Mouse (Mus musculus): ENCODE data around the gene Dap. TPM values are rescaled to one million over a fixed set of nuclear protein-coding genes. Genes with fewer than 3 reads are reported as not detected.
A peak's percentile ranks its signal among the peaks of the same experiment; 100 is the strongest.

The Dap gene
- polyA plus RNA-seq, 1 experiment from 2014 or later, result 63.4 TPM

DNA sequence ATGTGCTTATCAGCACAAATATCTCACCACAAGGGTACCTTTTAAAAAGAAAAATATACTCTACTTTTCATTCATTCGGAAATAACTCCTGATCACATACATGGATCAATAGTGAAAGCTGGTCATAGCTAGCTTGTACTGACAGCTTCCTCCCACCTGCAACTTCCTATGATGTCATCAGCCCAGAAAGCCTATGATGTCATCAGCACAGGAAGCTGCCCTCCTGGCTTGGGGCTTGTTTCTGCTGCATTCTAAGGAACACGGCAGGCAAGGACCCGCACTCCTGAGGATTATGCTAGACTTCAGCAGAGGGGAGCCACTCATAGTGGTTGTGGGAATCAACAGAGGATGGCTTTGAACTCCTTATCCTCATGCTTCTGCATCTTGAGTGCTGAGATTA, 80.2 kb downstream of the Dap start:
- no peak for ATAC-seq (ENCODE audit: insufficient number of reproducible peaks, insufficient read depth, low FRiP score, low read depth)
- WGBS, result 56% methylated on average over 3 of the region's 3 CpGs
- Histone ChIP-seq H3K4me2 (ENCODE audit: low read length) (no peak overlapping the region), H3K4me1 (ENCODE audit: control insufficient read depth in 2 of 2, insufficient read depth in 2 of 2, low read length in 2 of 2) (peaks cover 20 to 24% of the 10 kb centered on the region in 2 experiments), H3K36me3 (ENCODE audit: control insufficient read depth, insufficient read depth, low read length) (no peaks in the 10 kb centered on the region), H3K27me3 (ENCODE audit: control insufficient read depth, insufficient read depth, low read length) (no peaks in the 10 kb centered on the region), H3K27ac (replicated peaks in 1 of 2; ENCODE audit: control insufficient read depth in 1 of 2, insufficient read depth in 1 of 2, low read depth in 2 of 2, low read length in 2 of 2) (no peak overlapping the region), H3K9ac (ENCODE audit: low read length) (no peak overlapping the region), H3K9me3 (ENCODE audit: control insufficient read depth, low read length) (no peaks in the 10 kb centered on the region), H3K4me3 (ENCODE audit: control insufficient read depth in 1 of 2, insufficient read depth in 1 of 2, low read depth in 1 of 2, low read length in 2 of 2) (no peak overlapping the region)

DNA sequence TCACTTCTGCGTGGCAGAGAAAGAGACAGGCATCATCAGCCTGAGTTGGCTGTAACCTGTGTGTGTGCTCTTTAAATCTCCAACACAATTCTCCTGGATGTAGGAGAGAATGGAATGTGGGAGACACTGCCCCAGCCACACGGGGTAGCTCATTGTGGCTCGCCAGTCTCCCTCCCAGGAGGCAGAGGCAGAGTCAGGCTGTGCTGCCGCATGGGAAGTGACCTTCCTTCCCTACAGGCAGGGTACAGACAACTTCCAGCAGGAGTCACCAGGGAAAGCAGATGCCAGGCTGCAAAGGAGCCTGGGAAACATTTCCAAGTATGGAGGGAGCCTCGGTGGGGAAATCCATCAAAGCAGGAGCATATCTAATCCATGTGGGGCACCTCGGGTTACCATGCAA, 81.1 kb downstream of the Dap start:
- H3K4me3 ChIP-seq (ENCODE audit: control insufficient read depth in 1 of 2, insufficient read depth in 1 of 2, low read depth in 1 of 2, low read length in 2 of 2), result no peak overlapping the region
- no peaks in the 10 kb centered on the region for H3K36me3 ChIP-seq (ENCODE audit: control insufficient read depth, insufficient read depth, low read length)
- 34% methylated on average over 6 of the region's 6 CpGs for WGBS
- H3K4me2 ChIP-seq (ENCODE audit: low read length), result no peak overlapping the region
- peaks cover 18 to 24% of the 10 kb centered on the region in 2 experiments for H3K4me1 ChIP-seq (ENCODE audit: control insufficient read depth in 2 of 2, insufficient read depth in 2 of 2, low read length in 2 of 2)
- H3K9ac ChIP-seq (ENCODE audit: low read length), result peak overlapping the region; percentile 30; the same call in 1 of the 2 replicates
- H3K9me3 ChIP-seq (ENCODE audit: control insufficient read depth, low read length), result no peaks in the 10 kb centered on the region
- no peaks in the 10 kb centered on the region for H3K27me3 ChIP-seq (ENCODE audit: control insufficient read depth, insufficient read depth, low read length)
- peak overlapping the region in 1 of 2 experiments; percentile 23; a peak in 1 of 4 replicates for H3K27ac ChIP-seq (replicated peaks in 1 of 2; ENCODE audit: control insufficient read depth in 1 of 2, insufficient read depth in 1 of 2, low read depth in 2 of 2, low read length in 2 of 2)
- no peak for ATAC-seq (ENCODE audit: insufficient number of reproducible peaks, insufficient read depth, low FRiP score, low read depth)

DNA sequence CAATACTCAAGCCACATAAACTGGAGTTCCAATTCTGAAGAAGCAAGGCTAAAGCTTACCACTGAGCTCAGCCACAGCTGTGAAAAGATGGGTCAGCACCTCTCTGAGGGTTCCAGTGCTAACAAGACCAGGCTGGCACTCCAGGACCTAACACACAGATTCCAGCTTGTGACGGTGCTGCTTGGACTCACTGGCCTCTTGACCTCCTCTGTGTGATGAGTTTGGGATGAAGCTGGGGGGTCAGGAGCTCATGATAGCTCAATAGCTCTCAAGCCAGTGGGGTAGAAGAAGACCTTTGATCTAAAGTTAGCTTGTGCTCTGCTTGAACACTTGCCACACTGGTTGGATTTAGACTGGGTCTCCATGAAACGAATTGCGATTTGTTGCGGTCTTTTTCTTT, 82.6 kb downstream of the Dap start:
- Histone ChIP-seq H3K4me1 (ENCODE audit: control insufficient read depth in 2 of 2, insufficient read depth in 2 of 2, low read length in 2 of 2) (peaks cover 15 to 19% of the 10 kb centered on the region in 2 experiments), H3K9me3 (ENCODE audit: control insufficient read depth, low read length) (no peaks in the 10 kb centered on the region), H3K4me3 (ENCODE audit: control insufficient read depth in 1 of 2, insufficient read depth in 1 of 2, low read depth in 1 of 2, low read length in 2 of 2) (no peak overlapping the region), H3K27ac (replicated peaks in 1 of 2; ENCODE audit: control insufficient read depth in 1 of 2, insufficient read depth in 1 of 2, low read depth in 2 of 2, low read length in 2 of 2) (no peak overlapping the region), H3K36me3 (ENCODE audit: control insufficient read depth, insufficient read depth, low read length) (no peaks in the 10 kb centered on the region), H3K4me2 (ENCODE audit: low read length) (no peak overlapping the region), H3K9ac (ENCODE audit: low read length) (no peak overlapping the region), H3K27me3 (ENCODE audit: control insufficient read depth, insufficient read depth, low read length) (no peaks in the 10 kb centered on the region)
- no peak for ATAC-seq (ENCODE audit: insufficient number of reproducible peaks, insufficient read depth, low FRiP score, low read depth)
- 84% methylated on average over 4 of the region's 4 CpGs for WGBS

DNA sequence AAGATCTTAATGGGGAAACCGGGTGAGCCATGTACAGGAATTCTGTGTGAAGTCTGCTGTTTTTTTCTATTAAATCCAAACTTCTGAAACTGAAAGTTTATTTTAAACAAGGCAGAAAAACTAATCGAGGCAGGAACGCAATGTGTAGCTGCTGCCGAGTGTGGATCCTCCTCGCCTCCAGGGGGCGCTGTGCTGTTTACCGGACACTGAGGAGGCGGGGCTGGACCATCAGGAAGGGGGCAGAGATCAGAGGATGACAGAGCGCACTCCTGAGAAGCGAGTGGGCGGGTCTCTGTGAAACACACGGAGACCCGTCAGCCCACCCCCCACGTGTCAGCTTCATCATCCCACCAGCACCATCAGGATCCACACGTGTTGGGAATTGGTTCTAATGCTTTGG, 85.4 kb downstream of the Dap start:
- H3K4me1 ChIP-seq (ENCODE audit: control insufficient read depth in 2 of 2, insufficient read depth in 2 of 2, low read length in 2 of 2), result peaks cover 7 to 8% of the 10 kb centered on the region in 2 experiments; a peak in 3 of 4 replicates
- no peak overlapping the region for H3K4me2 ChIP-seq (ENCODE audit: low read length)
- H3K9me3 ChIP-seq (ENCODE audit: control insufficient read depth, low read length), result no peaks in the 10 kb centered on the region
- no peaks in the 10 kb centered on the region for H3K27me3 ChIP-seq (ENCODE audit: control insufficient read depth, insufficient read depth, low read length)
- no peak for ATAC-seq (ENCODE audit: insufficient number of reproducible peaks, insufficient read depth, low FRiP score, low read depth)
- H3K4me3 ChIP-seq (ENCODE audit: control insufficient read depth in 1 of 2, insufficient read depth in 1 of 2, low read depth in 1 of 2, low read length in 2 of 2), result no peak overlapping the region
- 65% methylated on average over 15 of the region's 15 CpGs for WGBS
- H3K27ac ChIP-seq (replicated peaks in 1 of 2; ENCODE audit: control insufficient read depth in 1 of 2, insufficient read depth in 1 of 2, low read depth in 2 of 2, low read length in 2 of 2), result no peak overlapping the region
- no peak overlapping the region for H3K9ac ChIP-seq (ENCODE audit: low read length)
- no peaks in the 10 kb centered on the region for H3K36me3 ChIP-seq (ENCODE audit: control insufficient read depth, insufficient read depth, low read length)

DNA sequence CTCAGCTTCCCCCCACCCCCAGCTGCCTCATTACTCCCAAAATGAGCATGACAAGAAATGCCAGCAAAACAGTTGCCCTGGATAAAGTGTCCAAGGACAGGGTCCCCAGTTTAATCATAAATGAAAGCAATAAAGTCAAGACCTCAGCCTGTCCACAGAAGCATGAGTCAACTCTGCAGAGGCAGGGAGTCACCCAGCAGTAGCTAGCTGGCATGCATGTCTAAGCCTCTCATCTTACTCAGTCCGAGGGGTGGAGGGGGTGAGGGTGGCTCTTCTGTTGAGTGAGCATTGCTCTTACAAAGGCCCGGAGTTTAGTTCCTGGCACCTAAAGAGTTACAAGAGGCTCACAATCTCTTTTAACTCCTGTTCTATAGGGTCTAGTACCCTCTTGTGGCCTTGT, 87.9 kb downstream of the Dap start:
- Histone ChIP-seq H3K27ac (replicated peaks in 1 of 2; ENCODE audit: control insufficient read depth in 1 of 2, insufficient read depth in 1 of 2, low read depth in 2 of 2, low read length in 2 of 2) (no peak overlapping the region), H3K4me2 (ENCODE audit: low read length) (no peak overlapping the region), H3K9me3 (ENCODE audit: control insufficient read depth, low read length) (no peaks in the 10 kb centered on the region), H3K36me3 (ENCODE audit: control insufficient read depth, insufficient read depth, low read length) (no peaks in the 10 kb centered on the region), H3K9ac (ENCODE audit: low read length) (no peak overlapping the region), H3K27me3 (ENCODE audit: control insufficient read depth, insufficient read depth, low read length) (no peaks in the 10 kb centered on the region), H3K4me1 (ENCODE audit: control insufficient read depth in 2 of 2, insufficient read depth in 2 of 2, low read length in 2 of 2) (no peaks in the 10 kb centered on the region), H3K4me3 (ENCODE audit: control insufficient read depth in 1 of 2, insufficient read depth in 1 of 2, low read depth in 1 of 2, low read length in 2 of 2) (no peak overlapping the region)
- WGBS, result 60% methylated on average over 2 of the region's 2 CpGs
- ATAC-seq (ENCODE audit: insufficient number of reproducible peaks, insufficient read depth, low FRiP score, low read depth), result no peak

DNA sequence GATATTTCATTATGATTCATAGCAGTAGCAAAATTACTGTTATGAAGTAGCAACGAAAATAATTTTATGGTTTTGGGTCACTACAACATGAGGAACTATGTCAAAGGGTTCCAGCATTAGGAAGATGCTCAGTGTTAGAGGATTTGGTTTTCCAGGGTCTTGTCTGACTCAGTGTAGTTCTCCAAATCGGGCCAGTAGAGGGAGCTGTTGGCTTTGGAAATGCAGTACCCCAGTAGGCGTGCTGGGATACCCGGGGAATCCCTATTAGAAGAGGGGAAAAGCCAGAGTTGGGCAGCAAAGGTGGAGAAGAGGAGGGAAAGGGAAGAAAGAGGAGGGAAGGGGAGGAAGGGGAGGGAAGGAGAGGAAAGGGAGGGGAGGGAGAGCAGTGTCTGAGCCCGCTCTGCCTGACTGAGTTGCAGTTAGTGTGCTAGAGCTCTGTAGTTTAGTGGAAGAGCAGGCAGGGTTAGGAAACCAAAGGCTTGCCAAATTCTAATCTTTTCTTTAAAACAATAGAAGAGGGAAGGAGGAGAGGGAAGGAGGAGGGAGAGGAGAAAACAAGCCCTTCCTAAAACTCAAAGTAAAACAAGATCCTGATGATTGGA, 91.6 kb downstream of the Dap start:
- H3K4me1 ChIP-seq (ENCODE audit: control insufficient read depth in 2 of 2, insufficient read depth in 2 of 2, low read length in 2 of 2), result no peaks in the 10 kb centered on the region
- no peak overlapping the region for H3K27ac ChIP-seq (replicated peaks in 1 of 2; ENCODE audit: control insufficient read depth in 1 of 2, insufficient read depth in 1 of 2, low read depth in 2 of 2, low read length in 2 of 2)
- H3K36me3 ChIP-seq (ENCODE audit: control insufficient read depth, insufficient read depth, low read length), result no peaks in the 10 kb centered on the region
- no peaks in the 10 kb centered on the region for H3K27me3 ChIP-seq (ENCODE audit: control insufficient read depth, insufficient read depth, low read length)
- H3K4me3 ChIP-seq (ENCODE audit: control insufficient read depth in 1 of 2, insufficient read depth in 1 of 2, low read depth in 1 of 2, low read length in 2 of 2), result no peak overlapping the region
- peak; percentile 58 for ATAC-seq (ENCODE audit: insufficient number of reproducible peaks, insufficient read depth, low FRiP score, low read depth)
- no peaks in the 10 kb centered on the region for H3K9me3 ChIP-seq (ENCODE audit: control insufficient read depth, low read length)
- no peak overlapping the region for H3K4me2 ChIP-seq (ENCODE audit: low read length)
- no peak overlapping the region for H3K9ac ChIP-seq (ENCODE audit: low read length)
- 10% methylated on average over 5 of the region's 5 CpGs for WGBS

DNA sequence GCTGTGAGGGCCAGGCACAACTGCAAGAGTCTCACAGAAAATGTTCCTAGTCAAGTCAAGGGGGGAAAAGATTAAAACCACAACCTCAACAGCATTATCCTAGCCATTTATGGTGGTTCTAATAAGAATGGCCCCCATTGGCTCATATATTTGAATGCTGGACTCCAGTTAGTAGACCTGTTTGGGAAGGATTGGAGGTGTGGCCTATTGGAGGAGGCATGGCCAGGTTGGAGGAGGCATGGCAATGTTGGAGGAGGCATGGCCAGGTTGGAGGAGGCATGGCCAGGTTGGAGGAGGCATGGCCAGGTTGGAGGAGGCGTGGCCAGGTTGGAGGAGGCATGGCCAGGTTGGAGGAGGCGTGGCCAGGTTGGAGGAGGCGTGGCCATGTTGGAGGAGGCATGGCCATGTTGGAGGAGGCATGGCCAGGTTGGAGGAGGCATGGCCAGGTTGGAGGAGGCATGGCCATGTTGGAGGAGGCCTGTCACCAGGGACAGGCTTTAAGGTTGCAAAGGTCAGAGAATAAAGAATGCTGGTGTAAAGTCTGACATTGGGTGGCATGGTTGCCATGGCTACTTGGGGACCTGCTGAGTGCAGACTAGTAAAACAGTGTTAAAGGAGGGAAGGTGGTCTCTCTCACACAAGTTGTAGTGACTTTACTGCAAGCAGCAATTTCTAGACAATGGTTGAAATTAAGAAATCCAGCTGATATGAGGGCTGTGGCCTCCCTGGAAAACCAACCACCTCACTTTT, 93.1 kb downstream of the Dap start:
- Histone ChIP-seq H3K27ac (replicated peaks in 1 of 2; ENCODE audit: control insufficient read depth in 1 of 2, insufficient read depth in 1 of 2, low read depth in 2 of 2, low read length in 2 of 2) (no peak overlapping the region), H3K4me1 (ENCODE audit: control insufficient read depth in 2 of 2, insufficient read depth in 2 of 2, low read length in 2 of 2) (no peaks in the 10 kb centered on the region), H3K36me3 (ENCODE audit: control insufficient read depth, insufficient read depth, low read length) (no peaks in the 10 kb centered on the region), H3K4me2 (ENCODE audit: low read length) (no peak overlapping the region), H3K27me3 (ENCODE audit: control insufficient read depth, insufficient read depth, low read length) (no peaks in the 10 kb centered on the region), H3K9me3 (ENCODE audit: control insufficient read depth, low read length) (no peaks in the 10 kb centered on the region), H3K4me3 (ENCODE audit: control insufficient read depth in 1 of 2, insufficient read depth in 1 of 2, low read depth in 1 of 2, low read length in 2 of 2) (no peak overlapping the region), H3K9ac (ENCODE audit: low read length) (no peak overlapping the region)
- WGBS, result 90% methylated on average over 3 of the region's 3 CpGs
- no peak for ATAC-seq (ENCODE audit: insufficient number of reproducible peaks, insufficient read depth, low FRiP score, low read depth)

Data from heart, embryonic 14.5 days (tissue).